Mouse (Mus musculus) brain, embryonic 14.5 days (tissue): ENCODE results near the gene Stoml3.

Source experiments
- CTCF ChIP-seq: fragments of 200-500 bp; IDR thresholded peaks from 2 replicates; pipeline ENCODE4 v1.5.1; 2012; ENCODE audit warnings: inconsistent platforms, mild to moderate bottlenecking, moderate library complexity, borderline replicate concordance; ENCODE audit not compliant: insufficient read depth, insufficient read length; ENCODE audit errors: extremely low read depth
- POLR2A ChIP-seq: fragments of 200-500 bp; IDR thresholded peaks from 2 replicates; pipeline ENCODE4 v1.6.1; 2012; ENCODE audit warnings: mild to moderate bottlenecking, inconsistent platforms, borderline replicate concordance; ENCODE audit not compliant: poor library complexity, insufficient read depth, insufficient read length, severe bottlenecking; ENCODE audit errors: extremely low read depth

GRCm38 (mm10) chr3:53467356-53467755, 21.1 kb upstream of the Stoml3 start:
- TF ChIP-seq CTCF: no peak
- no peak for TF ChIP-seq POLR2A
